Mouse (Mus musculus) heart, postnatal 14 days (tissue): Measurements from ENCODE around the gene OR5BS1P. TPM values are rescaled to one million over a fixed set of nuclear protein-coding genes. Genes with fewer than 3 reads are reported as not detected.

ENCODE experiments used
- microRNA-seq, 2 experiments: library from miRNA; unstranded; fragments of <30 nt; microRNA quantifications; one replicate each; pipeline ENCODE4 v1.2.0; 2021 to 2022
- total RNA-seq, 2 experiments: library from RNA; stranded (reverse); gene quantifications; 2 replicates each; pipeline ENCODE4 v1.2.3; 2021

The OR5BS1P gene
- total RNA-seq, 2 experiments from 2014 or later, result not detected

Small RNA genes within 50 kb of the gene (microRNA-seq; reads per million reads assigned to microRNA genes)
- 1.1 reads per million in 2 experiments for gene Mir1291

Other genes starting within 250 kb of the OR5BS1P start
- gene Gm44579, start 248.9 kb upstream of the OR5BS1P start, total RNA-seq, result not detected
- gene Olfr287, start 248.8 kb upstream of the OR5BS1P start, total RNA-seq, result not detected
- not detected for gene Olfr286, start 235.4 kb upstream of the OR5BS1P start, total RNA-seq
- gene H1fnt, start 212.6 kb upstream of the OR5BS1P start, total RNA-seq, result not detected
- gene Zfp641, start 173.7 kb upstream of the OR5BS1P start, total RNA-seq, result 1 to 10 TPM; 5.8 to 6.3 TPM
- gene Olfr285, start 152.5 kb upstream of the OR5BS1P start, total RNA-seq, result not detected
- gene Olfr284, start 128.9 kb upstream of the OR5BS1P start, total RNA-seq, result not detected
- not detected for gene Olfr283, start 89.0 kb upstream of the OR5BS1P start, total RNA-seq
- not detected for gene Olfr282, start 38.7 kb upstream of the OR5BS1P start, total RNA-seq
- not detected for gene Olfr281, start 17.3 kb upstream of the OR5BS1P start, total RNA-seq
- not detected for gene Lalba, start 12.8 kb downstream of the OR5BS1P start, total RNA-seq
- gene Olfr279, start 22.5 kb downstream of the OR5BS1P start, total RNA-seq, result not detected
- 10 to 100 TPM; 78.4 to 82.2 TPM for gene Kansl2, start 64.4 kb downstream of the OR5BS1P start, total RNA-seq
- gene Ccnt1, start 101.0 kb downstream of the OR5BS1P start, total RNA-seq, result 10 to 100 TPM; 32.8 to 42.6 TPM
- under 1 TPM; 0.88 to 0.93 TPM for gene 4930415O20Rik, start 101.1 kb downstream of the OR5BS1P start, total RNA-seq
- gene Adcy6, start 140.2 kb downstream of the OR5BS1P start, total RNA-seq, result 100 to 1,000 TPM; 199 to 209 TPM
- gene Cacnb3, start 160.9 kb downstream of the OR5BS1P start, total RNA-seq, result 1 to 10 TPM; 8.0 to 8.8 TPM
- 10 to 100 TPM; 51.0 to 53.9 TPM for gene Ddx23, start 193.0 kb downstream of the OR5BS1P start, total RNA-seq
- 1 to 10 TPM in 1 of 2 experiments, under 1 TPM in 1; 0.69 to 1.0 TPM for gene Rnd1, start 207.6 kb downstream of the OR5BS1P start, total RNA-seq
- gene Ccdc65, start 238.3 kb downstream of the OR5BS1P start, total RNA-seq, result under 1 TPM; 0.29 to 0.72 TPM